Mouse (Mus musculus) kidney, embryonic 16.5 days (tissue): ENCODE results near the gene Dcp1b. TPM values are rescaled to one million over a fixed set of nuclear protein-coding genes. Genes with fewer than 3 reads are reported as not detected.

Source experiments
- ATAC-seq: fragments of 200-750 bp; cut with Nextera tagmentation; 2 replicates; pipeline ENCODE4 v1.8.0; 2017; ENCODE audit warnings: moderate TSS enrichment; ENCODE audit not compliant: low FRiP score, low TSS enrichment
- H3K27ac ChIP-seq: fragments of 300-500 bp; sonication (generic); 2 replicates; pipeline ENCODE4 v1.5.1; 2014; ENCODE audit warnings: low read length
- H3K27me3 ChIP-seq: fragments of 300-500 bp; sonication (generic); 2 replicates; pipeline ENCODE4 v1.6.1; 2014; ENCODE audit warnings: low read length, control low read depth, mixed read lengths; ENCODE audit not compliant: insufficient read depth
- H3K36me3 ChIP-seq: fragments of 300-500 bp; sonication (generic); 2 replicates; pipeline ENCODE4 v1.6.1; 2014; ENCODE audit warnings: low read length, control low read depth, mixed read lengths; ENCODE audit not compliant: insufficient read depth
- H3K4me1 ChIP-seq: fragments of 300-500 bp; sonication (generic); 2 replicates; pipeline ENCODE4 v1.6.1; 2014; ENCODE audit warnings: low read length, control low read depth, mixed read lengths; ENCODE audit not compliant: insufficient read depth
- H3K4me2 ChIP-seq: fragments of 300-500 bp; sonication (generic); replicated peaks from 2 replicates; pipeline ENCODE4 v1.6.1; 2014; ENCODE audit warnings: low read depth, low read length
- H3K4me3 ChIP-seq: fragments of 300-500 bp; sonication (generic); 2 replicates; pipeline ENCODE4 v1.5.1; 2014; ENCODE audit warnings: mild to moderate bottlenecking, low read length
- H3K9ac ChIP-seq: fragments of 300-500 bp; sonication (generic); replicated peaks from 2 replicates; pipeline ENCODE4 v1.6.1; 2014; ENCODE audit warnings: low read length
- H3K9me3 ChIP-seq: fragments of 300-500 bp; sonication (generic); 2 replicates; pipeline ENCODE4 v1.6.1; 2016; ENCODE audit warnings: low read length, control low read depth
- WGBS: fragments of 180-500 bp; shearing (Covaris S2); extraction: QIAGEN DNeasy Blood & Tissue Kit; methylation state at CpG from one replicate; pipeline ENCODE4 v1.1.7; 2014; 5-methylcytosine and 5-hydroxymethylcytosine counted together
- polyA plus RNA-seq: library from polyadenylated mRNA; unstranded; fragments of >200 nt; fragmentation: Nextera tagmentation; extraction: Ambion mirVana; gene quantifications from 2 replicates; pipeline ENCODE4 v1.2.1, GENCODE M21; 2015

Gene Dcp1b
- polyA plus RNA-seq, 1 experiment from 2014 or later: 9.5 TPM

GRCm38 (mm10) chr6:119225226-119225625 is 50.2 kb downstream of the Dcp1b start:
- Histone ChIP-seq H3K4me2 (no peak overlapping the region), H3K27ac (no peak overlapping the region), H3K27me3 (no peaks in the 10 kb centered on the region), H3K4me3 (no peak overlapping the region), H3K36me3 (no peaks in the 10 kb centered on the region), H3K9ac (no peak overlapping the region), H3K9me3 (no peaks in the 10 kb centered on the region), H3K4me1 (no peaks in the 10 kb centered on the region)
- ATAC-seq: no peak
- 67% methylated on average over 12 of the region's 12 CpGs for WGBS

GRCm38 (mm10) chr6:119225731-119226130 is 50.7 kb downstream of the Dcp1b start:
- ATAC-seq: no peak
- Histone ChIP-seq H3K27me3 (no peaks in the 10 kb centered on the region), H3K4me2 (no peak overlapping the region), H3K27ac (no peak overlapping the region), H3K9ac (no peak overlapping the region), H3K36me3 (no peaks in the 10 kb centered on the region), H3K4me3 (no peak overlapping the region), H3K9me3 (no peaks in the 10 kb centered on the region), H3K4me1 (no peaks in the 10 kb centered on the region)
- WGBS: 80% methylated on average over 6 of the region's 6 CpGs

GRCm38 (mm10) chr6:119227001-119227400 is 51.9 kb downstream of the Dcp1b start:
- no peak overlapping the region for H3K9ac ChIP-seq
- no peak overlapping the region for H3K4me3 ChIP-seq
- no peak overlapping the region for H3K27ac ChIP-seq
- no peaks in the 10 kb centered on the region for H3K9me3 ChIP-seq
- H3K36me3 ChIP-seq: no peaks in the 10 kb centered on the region
- WGBS: 90% methylated on average over 8 of the region's 8 CpGs
- no peak overlapping the region for H3K4me2 ChIP-seq
- no peaks in the 10 kb centered on the region for H3K4me1 ChIP-seq
- ATAC-seq: no peak
- H3K27me3 ChIP-seq: no peaks in the 10 kb centered on the region

GRCm38 (mm10) chr6:119228861-119229603 is 54.0 kb downstream of the Dcp1b start:
- Histone ChIP-seq H3K4me2 (no peak overlapping the region), H3K36me3 (no peaks in the 10 kb centered on the region), H3K4me3 (no peak overlapping the region), H3K4me1 (no peaks in the 10 kb centered on the region), H3K9me3 (no peaks in the 10 kb centered on the region), H3K27me3 (no peaks in the 10 kb centered on the region), H3K27ac (no peak overlapping the region), H3K9ac (no peak overlapping the region)
- 78% methylated on average over 11 of the region's 11 CpGs for WGBS
- ATAC-seq: no peak

GRCm38 (mm10) chr6:119233066-119233465 is 58.0 kb downstream of the Dcp1b start:
- Histone ChIP-seq H3K4me2 (no peak overlapping the region), H3K9ac (no peak overlapping the region), H3K9me3 (no peaks in the 10 kb centered on the region), H3K27ac (no peak overlapping the region), H3K27me3 (no peaks in the 10 kb centered on the region), H3K4me3 (no peak overlapping the region), H3K36me3 (no peaks in the 10 kb centered on the region), H3K4me1 (no peaks in the 10 kb centered on the region)
- no peak for ATAC-seq
- 8% methylated on average over 3 of the region's 3 CpGs for WGBS

GRCm38 (mm10) chr6:119235441-119235840 is 60.4 kb downstream of the Dcp1b start:
- WGBS: 71% methylated on average over 5 of the region's 5 CpGs
- H3K4me1 ChIP-seq: no peaks in the 10 kb centered on the region
- no peaks in the 10 kb centered on the region for H3K27me3 ChIP-seq
- H3K36me3 ChIP-seq: no peaks in the 10 kb centered on the region
- H3K9me3 ChIP-seq: no peaks in the 10 kb centered on the region
- no peak overlapping the region for H3K9ac ChIP-seq
- ATAC-seq: no peak
- H3K4me3 ChIP-seq: no peak overlapping the region
- H3K4me2 ChIP-seq: no peak overlapping the region
- no peak overlapping the region for H3K27ac ChIP-seq

GRCm38 (mm10) chr6:119236241-119236640 is 61.2 kb downstream of the Dcp1b start, which contains the start of gene Cacna2d4:
Gene Cacna2d4, plus strand, starts transcription at chr6:119236526.
- Histone ChIP-seq H3K27ac (no peak within 1 kb of the TSS), H3K36me3 (no peaks in the 10 kb centered on the region), H3K4me1 (peaks cover 4% of the 10 kb centered on the region; the same call in 1 of the 2 replicates), H3K9me3 (no peaks in the 10 kb centered on the region), H3K27me3 (no peaks in the 10 kb centered on the region), H3K9ac (no peak within 1 kb of the TSS), H3K4me3 (no peak within 1 kb of the TSS), H3K4me2 (no peak within 1 kb of the TSS)
- WGBS: 86% methylated on average over 1 of the region's 1 CpGs
- ATAC-seq: no peak

GRCm38 (mm10) chr6:119237427-119237989 is 62.5 kb downstream of the Dcp1b start:
- Histone ChIP-seq H3K9me3 (no peaks in the 10 kb centered on the region), H3K4me3 (no peak overlapping the region), H3K4me2 (no peak overlapping the region), H3K36me3 (no peaks in the 10 kb centered on the region), H3K27ac (no peak overlapping the region), H3K9ac (no peak overlapping the region), H3K4me1 (peaks cover 6% of the 10 kb centered on the region; the same call in 1 of the 2 replicates), H3K27me3 (no peaks in the 10 kb centered on the region)
- 65% methylated on average over 8 of the region's 8 CpGs for WGBS
- no peak for ATAC-seq

GRCm38 (mm10) chr6:119239341-119240005 is 64.4 kb downstream of the Dcp1b start:
- Histone ChIP-seq H3K9ac (no peak overlapping the region), H3K4me1 (peaks cover 6% of the 10 kb centered on the region; the same call in 1 of the 2 replicates), H3K36me3 (no peaks in the 10 kb centered on the region), H3K4me2 (no peak overlapping the region), H3K27ac (no peak overlapping the region), H3K9me3 (no peaks in the 10 kb centered on the region), H3K27me3 (no peaks in the 10 kb centered on the region), H3K4me3 (no peak overlapping the region)
- ATAC-seq: no peak
- 79% methylated on average over 5 of the region's 5 CpGs for WGBS

- 44% methylated on average over 7 of the region's 7 CpGs for WGBS
- no peaks in the 10 kb centered on the region for H3K36me3 ChIP-seq
- no peaks in the 10 kb centered on the region for H3K27me3 ChIP-seq
- no peaks in the 10 kb centered on the region for H3K9me3 ChIP-seq
- no peak overlapping the region for H3K4me3 ChIP-seq
- peaks cover 6% of the 10 kb centered on the region; the same call in 1 of the 2 replicates for H3K4me1 ChIP-seq
- no peak for ATAC-seq
- no peak overlapping the region for H3K4me2 ChIP-seq
- H3K9ac ChIP-seq: no peak overlapping the region
- no peak overlapping the region for H3K27ac ChIP-seq
These were observed 65.2 kb downstream of the Dcp1b start for GRCm38 (mm10) chr6:119240256-119240655.
